Mouse (Mus musculus) skeletal muscle tissue, adult 2 months (tissue): Measurements from ENCODE around the gene Pcsk2.

Experiments used
- DNase-seq: peaks from one replicate; pipeline ENCODE4 v3.0.0-alpha.2; 2012; ENCODE audit warnings: low read depth, low spot score

Pcsk2 gene

DNA sequence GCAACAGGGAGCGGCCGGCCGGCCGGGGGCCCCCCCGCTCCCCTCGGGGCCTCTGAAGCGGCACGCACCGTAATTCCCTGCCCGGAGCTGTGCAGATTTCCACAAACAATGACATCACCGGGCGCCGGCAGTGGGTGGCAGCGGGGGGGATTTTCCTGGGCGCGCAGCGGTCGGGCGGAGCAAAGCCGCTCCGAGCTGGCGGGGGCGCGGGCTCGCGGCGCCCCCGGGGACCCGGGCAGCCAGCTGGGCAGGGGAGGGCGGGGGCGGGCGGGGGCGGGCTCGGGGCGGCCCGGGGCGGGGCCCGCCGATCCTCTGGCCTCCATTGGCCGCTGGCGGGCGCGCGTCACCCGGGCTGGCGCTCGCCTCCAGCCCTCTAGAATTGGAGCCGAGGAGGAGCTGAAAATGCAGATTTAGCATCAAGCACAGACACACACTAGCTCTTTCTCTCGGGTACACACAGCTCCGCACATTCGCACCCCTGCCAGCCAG lies at the start of gene Pcsk2:
Gene Pcsk2, plus strand, starts transcription at position 399 of the 489 bp plus-strand sequence.
- DNase-seq = no peak

DNA sequence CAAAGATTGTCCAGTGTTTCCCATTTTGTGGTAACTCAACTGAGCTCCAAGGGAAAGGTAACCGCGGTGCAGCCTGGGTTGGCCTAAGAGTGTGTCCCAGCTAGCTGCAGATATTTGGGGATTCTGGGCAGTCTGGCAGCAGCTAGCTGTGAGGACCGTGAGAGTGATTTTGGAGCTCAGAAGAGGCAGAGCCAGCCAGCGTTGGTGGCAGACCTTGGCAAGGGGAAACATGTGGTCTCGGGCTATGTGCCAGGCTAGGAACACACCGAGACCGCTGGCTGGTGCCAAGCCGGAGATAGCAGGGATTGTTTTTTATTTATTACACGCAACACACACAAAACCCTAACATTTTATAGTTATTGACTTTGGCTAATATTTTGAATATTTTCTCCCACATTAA lies 45.1 kb upstream of the Pcsk2 start:
- DNase-seq = no peak

DNA sequence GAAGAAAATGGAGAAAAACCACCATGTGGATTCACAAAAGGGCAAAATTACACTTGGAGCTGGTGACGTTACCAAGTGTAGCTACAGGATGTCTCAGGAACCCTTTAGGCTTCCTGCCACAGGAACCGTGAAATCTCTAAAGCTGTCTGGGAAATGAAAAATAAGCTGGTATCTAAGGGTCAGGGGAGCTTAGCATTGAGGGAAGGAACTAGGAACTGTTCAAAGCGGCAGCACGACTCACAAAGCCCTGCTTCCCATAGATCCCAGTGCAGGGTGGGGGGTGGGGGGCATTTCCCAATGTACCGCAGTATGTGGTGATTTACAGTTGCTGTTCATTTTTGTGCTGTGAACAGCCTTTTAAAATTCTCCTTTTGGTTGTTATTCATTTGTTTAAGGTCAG lies 44.2 kb upstream of the Pcsk2 start:
- no peak for DNase-seq

DNA sequence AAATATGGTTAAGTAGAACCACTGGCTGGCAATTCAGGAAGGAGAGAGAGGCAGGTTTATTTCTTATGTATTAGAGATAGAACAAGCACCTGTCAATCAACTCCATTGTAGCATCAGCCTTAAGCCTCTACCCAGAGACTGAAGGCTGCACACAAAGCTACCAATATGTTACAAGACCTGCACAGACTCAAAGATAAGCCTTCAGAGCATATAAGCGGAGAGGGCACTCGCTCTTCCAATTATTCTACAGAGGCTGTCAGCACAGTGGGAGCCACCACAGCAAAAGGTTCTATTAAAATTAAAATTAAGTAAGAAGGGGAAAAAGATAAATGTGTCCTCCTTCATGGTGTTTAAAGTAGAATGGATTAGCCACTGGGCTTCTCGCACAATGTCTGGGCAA lies 43.8 kb upstream of the Pcsk2 start:
- DNase-seq = no peak

DNA sequence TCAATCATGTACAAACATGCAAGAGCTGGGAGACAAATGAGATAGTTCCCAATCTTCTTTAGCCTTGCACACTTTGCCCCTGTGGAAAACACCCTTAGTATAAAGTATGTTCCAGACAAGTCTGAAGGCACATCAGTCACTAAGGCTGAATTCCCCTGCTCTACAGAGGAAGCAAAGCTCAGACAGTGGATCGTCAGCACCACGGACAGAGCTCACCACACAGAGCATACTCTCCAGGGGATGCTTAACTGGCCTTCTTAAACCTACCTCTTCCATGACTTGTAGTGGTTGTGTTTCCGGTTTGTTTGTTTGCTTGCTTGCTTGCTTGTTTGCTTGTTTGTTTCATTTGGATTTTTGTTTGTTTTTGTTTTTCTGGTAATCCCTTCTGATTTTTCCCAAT lies 9.5 kb upstream of the Pcsk2 start:
- DNase-seq = no peak

DNA sequence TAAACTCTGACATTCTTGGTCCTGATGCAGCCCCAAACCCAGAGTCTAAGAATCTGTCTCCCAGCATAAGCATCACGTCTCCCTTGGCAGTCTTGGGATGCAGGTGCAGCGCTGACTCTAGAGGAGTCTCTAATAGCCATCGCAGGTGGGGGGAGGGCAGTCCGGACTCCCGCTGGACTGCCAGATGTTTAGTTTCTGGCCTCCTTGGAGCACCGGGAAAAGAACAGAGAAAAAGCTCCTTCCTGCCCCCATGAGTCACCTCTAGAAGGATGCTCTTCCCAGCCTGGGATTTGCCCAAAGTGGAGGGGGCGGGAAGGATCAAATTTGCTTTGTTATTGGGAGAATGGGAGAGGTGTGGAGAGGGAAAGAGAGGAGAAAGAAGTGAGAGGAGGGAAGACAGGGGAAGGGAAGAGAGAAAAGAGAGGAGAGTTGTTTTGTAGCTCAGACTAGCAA lies 631 bp upstream of the Pcsk2 start:
- DNase-seq = no peak

DNA sequence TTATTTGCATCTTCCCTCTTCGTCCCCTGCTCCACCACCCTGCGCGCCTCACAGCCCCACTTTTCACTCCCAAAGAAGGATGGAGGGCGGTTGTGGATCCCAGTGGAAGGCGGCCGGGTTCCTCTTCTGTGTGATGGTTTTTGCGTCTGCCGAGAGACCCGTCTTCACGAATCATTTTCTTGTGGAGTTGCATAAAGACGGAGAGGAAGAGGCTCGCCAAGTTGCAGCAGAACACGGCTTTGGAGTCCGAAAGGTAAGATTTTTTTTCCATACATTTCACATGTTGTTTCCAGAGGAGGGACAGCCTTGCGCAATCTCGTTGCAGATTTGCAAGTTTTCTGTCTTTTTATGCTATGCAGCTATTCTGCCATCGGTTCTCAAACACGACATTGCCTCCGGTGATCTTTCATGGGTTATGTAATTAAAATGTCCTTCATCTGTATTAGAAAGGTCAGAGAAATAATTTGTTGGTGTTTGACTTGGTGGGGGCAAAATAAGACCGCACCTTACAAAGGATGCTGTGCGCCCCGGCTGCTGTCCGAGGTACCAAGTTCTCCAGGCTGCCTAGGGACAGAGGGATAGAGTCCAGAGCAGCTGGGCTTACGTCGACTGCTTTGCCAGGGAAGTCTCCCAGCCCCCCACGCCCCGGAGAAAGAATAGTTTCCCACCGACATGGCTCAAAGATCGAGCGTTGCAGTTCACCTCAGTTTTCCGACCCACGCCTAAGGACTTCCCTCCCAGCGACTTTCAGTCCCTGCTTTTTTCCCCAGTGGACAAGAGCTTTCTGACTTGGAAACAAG lies 656 bp downstream of the Pcsk2 start:
- no peak for DNase-seq

DNA sequence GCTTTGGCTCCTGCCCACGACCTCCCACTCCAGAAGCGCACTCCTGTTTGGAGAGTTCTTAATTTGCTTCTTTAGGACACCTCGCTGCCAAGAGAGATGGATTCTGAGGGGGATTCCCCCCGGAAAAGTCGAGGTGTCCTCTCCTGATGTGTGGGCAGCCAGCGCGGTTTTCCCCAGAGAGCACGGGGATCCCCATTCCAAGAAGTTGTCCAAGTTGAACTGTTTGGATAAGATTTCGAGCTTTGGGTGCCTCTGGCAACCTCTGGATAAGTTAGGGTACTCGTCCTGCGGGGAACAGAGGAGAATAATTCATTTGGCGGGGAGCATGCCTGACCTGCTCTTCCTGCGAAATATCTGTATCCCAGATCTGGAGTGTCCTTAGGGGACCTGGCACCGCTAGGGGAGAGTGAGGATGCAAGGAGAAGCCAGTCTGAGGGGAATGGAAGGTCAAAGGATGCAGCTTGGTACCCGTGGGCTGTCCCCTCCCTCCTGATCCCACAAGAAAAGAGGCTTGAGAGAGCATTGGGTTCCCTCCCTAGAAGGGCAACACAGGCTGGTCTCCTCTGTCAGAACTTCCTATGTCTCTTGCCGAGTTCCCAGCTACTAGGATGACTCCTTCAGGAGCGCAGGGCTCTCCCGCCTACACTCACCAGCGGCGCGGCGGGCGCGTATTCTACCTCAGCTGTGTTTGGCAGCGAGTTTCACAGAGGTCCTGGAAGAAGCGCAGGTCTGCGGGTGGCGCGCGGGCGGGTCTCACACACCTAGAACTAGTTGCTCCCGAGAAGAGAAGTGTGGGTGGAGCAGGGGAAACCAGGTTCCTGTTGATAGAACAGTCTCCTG lies 1.5 kb downstream of the Pcsk2 start:
- DNase-seq = no peak

DNA sequence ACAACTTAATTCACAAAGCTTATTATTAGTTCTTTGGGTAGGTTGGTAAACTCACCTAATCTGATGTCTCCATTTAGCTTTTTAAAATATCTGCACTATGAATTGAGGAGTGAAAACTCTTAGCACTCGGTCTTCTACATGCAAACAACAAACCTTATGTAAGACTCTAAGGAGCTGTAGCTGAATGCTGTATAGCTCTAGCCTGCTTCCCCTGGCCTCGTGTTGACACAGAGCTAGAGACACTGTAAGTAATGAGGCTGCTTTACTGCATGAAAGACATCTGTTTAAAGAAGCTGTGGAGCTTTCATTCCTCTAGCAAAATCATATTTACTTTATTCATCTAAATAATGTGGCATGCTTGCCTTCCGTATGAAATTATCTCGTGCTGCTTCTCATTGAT lies 14.4 kb downstream of the Pcsk2 start:
- no peak for DNase-seq

DNA sequence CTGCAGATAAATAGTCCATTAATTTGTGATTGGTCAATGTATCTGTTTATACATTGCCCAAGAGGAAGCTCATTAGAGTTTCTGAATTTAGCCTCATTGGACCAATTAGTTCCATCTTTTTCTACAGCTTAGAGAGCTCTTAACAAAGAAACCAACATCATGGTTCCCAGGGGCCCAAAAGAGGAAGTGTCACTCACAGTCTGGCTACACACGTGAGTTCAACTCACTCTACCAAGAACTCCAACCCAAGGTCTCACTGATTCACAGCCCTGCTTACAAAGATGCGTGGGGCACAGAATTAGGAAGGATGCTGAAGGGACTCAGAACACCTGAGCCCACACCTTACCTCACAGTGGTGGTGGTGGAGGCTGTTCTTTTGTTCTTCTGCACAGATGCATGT lies 19.1 kb downstream of the Pcsk2 start:
- no peak for DNase-seq

DNA sequence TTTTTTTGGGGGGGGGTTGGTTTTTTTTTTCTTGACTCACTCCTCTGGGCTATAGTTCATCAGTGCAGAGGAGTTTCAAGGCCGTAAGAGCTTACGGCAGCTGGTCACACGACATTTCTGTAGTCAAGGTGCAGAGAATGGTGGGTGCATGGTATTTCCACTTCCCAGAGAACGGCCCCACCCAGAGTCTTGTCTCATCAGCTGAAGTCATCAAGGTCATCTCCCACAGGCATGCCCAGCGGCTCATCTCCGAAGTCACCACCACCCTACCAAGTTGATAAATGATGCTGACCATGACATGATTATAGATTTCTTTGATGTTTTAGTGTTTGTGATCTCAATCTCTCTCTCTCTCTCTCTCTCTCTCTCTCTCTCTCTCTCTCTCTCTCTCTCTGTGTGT lies 20.0 kb downstream of the Pcsk2 start:
- no peak for DNase-seq

DNA sequence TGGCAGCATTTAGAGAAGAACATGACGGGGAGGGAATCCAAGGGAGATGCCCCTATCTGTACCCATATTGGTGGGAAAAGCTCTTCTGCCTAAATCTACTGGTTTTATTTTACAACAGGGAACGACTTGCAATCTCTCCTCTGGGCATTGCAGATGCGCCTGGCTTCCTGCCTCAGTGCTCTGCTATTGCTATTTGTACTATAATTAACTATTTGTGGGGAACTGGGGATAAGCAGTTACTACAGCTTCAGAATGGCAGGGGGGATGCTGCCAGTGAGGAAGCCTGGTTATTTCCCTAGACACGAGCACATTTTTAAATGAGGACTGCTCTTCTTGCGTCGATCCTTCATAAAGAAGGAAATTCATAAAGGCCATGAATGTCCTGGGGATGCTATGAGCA lies 39.4 kb downstream of the Pcsk2 start:
- DNase-seq = no peak

DNA sequence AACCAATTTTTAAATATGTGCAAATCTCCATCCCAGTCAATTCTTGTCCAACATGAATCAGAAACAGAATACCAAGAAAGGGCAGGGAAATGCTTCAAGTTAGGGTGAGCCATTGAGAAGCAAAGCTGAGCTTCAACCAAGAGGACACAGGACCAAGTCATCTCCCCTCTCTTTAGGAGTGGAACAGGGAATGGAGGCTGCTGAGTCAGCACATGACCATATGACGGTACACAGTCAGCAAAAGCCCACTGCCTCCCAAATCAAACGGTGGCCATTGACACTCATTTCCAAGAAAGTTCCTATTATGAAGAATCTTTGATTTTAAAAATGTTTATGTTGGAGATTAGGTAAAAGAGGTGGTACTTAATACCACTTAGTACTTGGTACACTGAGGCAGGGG lies 44.4 kb downstream of the Pcsk2 start:
- no peak for DNase-seq

DNA sequence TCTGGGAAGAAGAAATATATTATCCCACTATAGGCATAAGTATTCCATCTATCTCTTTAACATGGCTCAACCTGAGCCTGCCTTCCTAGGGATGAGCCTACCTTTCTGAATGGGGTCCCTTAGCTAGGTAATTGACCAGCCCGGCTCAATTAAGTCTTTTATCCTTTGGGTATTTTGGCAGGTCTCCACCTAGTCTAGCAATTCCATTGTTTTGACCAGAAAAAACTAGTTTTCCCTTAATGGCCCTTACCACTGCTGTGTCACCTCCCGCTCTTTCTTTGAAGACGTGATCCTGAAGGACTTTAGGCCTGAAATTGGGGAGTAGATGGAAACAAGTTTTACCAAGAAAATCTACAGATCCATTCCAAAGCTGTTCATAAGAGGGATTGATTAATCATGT lies 57.1 kb downstream of the Pcsk2 start:
- DNase-seq = no peak

DNA sequence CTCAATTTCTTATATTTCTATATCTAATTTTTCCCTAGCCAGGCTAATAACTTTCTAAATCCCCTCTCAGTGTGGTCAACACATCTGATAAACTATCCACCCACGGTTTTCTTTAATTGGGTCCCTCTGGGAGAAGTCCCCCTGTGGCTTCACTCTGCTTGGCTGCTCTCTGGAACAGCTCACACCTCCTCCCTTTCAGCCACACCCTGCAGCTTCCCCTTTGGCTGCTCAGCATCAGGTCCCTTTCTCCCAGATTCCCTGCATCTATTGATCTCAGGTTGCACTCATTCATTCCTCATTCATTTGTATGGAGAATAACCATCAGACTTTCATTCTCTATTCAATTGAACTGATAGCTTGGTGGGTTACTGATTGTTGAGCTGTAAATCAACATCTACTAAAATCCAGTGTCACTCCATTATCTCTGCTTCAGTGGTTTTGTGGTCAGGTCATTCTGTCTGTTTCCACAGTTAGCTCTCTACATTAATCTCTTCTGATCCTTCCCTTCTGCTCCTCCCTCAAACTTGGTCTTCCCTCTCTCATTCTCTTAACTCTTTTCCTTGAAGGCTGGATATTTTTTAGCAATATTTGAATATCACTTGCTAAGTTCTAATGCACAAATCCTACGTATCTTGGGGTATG lies 58.0 kb downstream of the Pcsk2 start:
- no peak for DNase-seq

DNA sequence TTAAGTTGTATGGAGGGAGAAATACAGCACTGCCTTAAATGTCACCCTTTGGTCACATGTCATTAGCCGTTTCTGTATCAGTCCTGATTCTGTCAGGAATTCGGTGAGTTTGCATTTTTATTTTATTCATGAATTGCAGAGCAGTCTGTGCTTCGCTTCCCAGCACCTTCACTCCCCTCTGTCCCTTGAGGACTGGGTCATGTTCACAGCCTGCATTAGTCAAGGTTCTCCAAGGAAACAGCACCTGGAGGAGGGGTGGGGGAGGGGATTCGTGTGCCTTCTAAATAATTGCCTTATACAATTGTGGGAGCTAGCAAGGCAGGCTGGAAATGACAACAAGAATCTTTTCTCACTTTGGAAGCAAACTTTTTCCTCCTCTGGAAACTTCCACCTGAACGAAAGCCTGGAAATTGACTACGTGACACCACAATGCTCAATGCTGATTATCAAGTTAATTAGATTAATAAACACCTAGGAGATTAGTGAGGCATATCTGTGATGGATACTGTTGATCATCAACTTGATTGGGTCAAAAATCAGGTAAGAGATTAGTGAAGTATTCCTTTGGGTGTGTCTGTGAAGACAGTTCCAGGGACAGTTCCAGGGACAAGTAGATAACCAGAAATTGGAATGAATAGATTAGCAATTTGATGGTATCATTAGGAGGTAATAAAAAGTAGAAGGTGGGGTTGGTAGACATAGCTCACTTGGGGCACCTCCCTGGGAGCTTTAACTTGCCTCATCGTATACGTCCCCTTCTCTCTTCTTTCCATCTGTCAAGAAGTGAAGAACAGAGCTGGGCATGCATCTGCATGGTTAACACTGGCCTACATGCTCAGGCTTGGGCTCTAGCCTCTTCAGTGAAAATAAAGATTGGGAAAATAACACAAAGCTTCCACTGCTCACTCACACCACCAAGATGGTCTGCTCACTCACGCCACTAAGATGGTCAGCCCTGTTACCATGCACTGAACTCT lies 64.7 kb downstream of the Pcsk2 start:
- no peak for DNase-seq

DNA sequence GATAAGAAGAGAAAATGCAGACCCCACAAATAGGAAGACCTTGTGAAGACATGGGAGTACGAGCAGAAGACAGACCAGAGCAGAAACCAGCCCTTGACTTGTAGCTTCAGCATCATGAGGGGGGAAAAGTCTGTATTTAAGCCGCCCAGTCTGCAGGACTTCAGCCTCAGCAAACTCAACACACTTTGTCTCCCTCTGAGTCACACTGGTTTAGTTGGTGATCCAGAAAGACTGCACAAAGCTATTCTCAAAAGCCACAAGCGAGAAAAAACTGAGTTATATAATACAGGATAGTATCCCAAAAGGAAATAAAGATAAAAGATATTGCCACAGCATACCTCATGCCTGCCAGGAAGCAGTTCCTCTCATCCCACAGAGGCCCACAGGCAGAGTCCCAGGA lies 67.5 kb downstream of the Pcsk2 start:
- DNase-seq = no peak

DNA sequence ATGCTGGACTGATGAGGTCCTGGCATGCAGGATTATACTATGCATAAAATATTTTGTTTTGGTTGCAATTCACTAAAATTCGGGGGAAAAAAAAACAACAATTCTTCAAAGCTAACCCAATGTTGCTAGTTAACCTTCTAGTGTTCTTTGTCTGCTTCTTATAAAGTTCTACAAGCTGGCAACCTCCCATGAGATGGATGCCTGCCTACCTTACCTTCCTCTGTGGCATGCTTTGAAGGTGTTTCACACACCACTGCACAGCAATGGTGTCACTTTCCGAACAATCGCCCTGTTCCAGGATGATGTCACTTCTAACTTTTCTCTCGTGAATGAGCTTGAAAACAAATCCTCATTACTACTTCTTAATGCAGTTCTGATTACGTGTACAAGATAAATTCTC lies 68.8 kb downstream of the Pcsk2 start:
- DNase-seq = no peak

DNA sequence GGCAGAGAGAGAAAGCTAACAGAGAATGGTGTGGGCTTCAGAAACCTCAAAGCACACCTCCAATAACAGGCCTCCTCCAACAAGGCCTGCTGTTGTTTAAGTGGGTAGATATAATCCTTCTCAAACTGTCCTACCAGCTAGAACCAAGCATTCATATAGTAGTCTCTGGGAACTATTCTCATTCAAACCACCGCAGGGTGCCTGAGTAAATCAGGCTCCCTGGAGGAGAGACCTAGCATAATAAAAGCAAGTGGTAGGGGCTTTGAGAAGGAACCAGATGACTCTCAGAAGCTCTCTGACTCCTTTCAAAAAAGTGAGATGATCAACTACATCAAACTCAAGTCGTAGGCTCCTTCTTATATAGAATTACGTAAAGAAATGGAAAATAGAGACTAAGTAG lies 75.0 kb downstream of the Pcsk2 start:
- no peak for DNase-seq

DNA sequence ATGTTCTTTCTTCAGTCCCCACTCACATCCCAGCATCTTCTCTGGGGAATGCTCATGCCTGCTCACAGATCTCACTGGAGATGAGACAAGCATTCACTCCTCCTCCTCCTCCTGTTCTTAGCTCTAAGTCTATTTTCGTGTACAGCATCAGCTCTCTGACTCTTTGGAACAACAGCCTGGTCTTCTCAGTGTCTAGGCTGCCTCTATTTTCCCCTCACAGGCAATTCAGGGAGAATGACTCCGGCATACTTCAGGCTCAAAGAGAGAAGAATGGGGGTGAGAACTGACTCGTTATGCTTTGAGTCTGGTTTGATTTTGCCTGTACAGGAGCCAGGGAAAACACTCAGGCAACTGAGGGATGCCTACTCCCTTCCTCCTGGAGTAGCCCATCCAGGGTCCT lies 78.0 kb downstream of the Pcsk2 start:
- DNase-seq = no peak

DNA sequence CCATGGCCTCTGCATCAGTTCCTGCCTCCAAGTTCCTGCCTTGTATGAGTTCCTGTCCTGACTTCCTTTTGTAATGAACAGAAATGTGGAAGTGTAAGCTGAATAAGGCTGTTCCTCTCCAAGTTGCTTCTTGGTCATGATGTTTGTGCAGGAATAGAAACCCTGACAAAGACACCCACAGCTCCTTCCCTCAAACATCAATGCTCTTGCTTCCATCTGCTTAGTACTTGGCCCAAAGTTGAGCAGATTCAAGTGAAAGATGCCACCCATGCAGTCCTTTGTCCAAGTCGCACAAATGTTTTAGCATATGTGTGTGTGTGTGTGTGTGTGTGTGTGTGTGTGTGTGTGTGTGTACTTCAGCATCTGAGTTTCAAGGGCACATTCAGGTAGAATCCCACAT lies 97.3 kb downstream of the Pcsk2 start:
- DNase-seq = no peak
